Mouse (Mus musculus) left cerebral cortex, postnatal 25 days (tissue): ENCODE data around the gene Zc3hav1. TPM values are rescaled to one million over a fixed set of nuclear protein-coding genes. Genes with fewer than 3 reads are reported as not detected.
"Not testable (repeated sequence)": the region's sequence is repeated elsewhere in the genome, so short reads cannot be mapped to it uniquely, and the experiment has no call there.

ENCODE experiments used
- DNase-seq, 2 experiments: peaks; one replicate each; pipeline ENCODE4 v3.0.0; 2022; ENCODE audit warnings: low spot score in 2 of 2, mixed read lengths in 1 of 2
- intact Hi-C: fragments of 180-260 bp; cut with DNase I; formaldehyde crosslinking; loops from one replicate; pipeline ENCODE4 v1.15.1; 2025
- total RNA-seq, 2 experiments: library from RNA; stranded (reverse); gene quantifications; 2 replicates each; pipeline ENCODE4 v1.2.3; 2021

The Zc3hav1 gene
- total RNA-seq, result 1 to 10 TPM; 2.5 to 2.6 TPM

DNA sequence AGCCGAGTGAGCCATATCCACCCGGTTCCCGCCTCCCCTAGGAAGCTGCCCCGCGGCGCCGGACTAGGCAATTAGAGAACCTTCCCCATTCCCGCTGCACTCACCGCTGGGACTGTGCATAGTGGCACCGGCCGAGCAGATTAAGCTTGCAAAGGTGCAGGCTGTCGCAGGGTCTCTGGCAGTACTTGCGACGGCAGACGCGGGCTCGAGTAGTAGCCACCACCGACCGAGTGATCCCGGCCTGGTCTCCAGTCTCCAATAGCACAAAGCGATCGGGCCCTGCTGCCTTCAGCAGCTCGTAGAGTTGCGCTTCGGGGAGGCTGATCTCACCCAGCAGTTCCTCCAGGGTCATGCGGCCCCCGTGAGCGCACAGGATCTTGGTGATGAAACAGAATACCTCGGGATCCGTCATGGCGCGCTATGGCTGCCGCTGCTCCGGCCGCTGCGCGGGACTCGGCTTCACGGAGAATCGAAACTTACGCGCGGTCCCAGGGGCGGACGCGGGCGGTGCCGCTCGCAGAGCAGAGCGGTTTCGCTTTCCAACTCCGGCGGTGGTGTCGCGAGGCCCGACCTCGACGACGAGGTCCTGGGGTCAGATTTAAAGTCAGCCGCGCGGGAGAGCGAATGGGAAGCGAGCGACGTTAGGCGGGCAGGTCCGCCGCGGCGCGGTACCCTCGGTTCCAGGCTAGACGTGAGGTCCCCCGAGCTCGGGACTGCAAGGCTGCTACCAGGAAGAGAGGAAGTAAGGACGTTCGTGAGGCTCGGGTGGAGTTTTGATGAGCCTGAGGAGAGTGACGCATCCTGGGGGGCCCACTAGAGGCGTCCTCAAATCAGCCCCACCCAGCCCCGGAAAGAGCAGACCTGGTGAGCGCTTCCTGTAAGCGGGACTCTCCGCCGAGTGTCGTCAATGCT is at the start of gene Zc3hav1:
Zc3hav1 (minus strand) TSS at position 793 of the 912 bp plus-strand sequence.
- intact Hi-C loops, result no loop called here
- peak; percentile 11 to 36 for DNase-seq

DNA sequence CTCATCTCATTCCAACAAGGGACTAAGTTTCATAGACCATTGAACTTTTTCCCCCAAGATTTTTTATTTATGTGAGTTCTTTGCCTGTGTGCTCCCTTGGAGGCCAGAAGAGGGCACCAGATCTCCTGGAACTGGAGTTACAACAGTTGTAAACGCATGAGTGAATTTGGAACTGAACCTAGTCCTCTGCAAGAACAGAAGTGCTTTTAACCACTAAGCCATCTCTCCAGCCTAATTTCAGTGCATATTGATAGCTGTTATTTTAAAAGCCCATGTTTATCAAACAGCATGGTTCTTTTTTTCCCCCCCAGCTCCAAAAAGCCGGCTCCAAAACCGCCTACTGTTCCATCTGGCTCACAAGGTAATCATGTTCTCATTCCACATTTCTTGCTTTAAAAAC is 35.3 kb upstream of the Zc3hav1 start:
- intact Hi-C loops, result no loop called here
- peak; percentile 21 to 70 for DNase-seq

DNA sequence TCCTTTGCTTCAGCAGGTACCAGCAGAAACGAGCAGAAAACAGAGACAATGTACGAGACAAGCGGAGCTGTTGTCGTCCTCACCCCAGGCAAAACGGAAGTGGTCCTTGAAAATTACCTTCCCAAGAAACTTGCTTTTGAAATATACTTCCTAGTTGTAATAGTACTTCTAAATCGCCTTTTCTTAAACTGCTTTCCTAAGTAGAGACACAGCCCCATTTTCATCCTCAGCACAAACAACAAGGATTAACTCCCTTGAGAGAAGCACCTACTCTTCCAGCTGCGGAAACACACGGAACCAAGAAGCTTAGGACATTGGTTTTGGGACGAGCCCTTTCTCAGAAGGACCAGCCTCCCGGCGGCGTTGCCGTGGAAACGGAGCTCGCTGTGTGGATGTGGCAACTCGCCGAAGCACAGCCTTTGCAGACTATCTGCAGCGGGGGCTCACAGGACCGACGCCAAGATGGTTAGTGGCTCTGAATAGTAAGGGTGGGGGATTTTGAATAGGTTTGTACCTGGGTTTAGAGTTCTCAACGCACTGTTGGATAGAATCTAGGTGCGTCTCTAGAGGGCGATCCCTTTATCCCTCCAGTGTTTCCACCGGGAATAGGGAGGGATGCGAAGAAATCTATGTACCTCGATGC is 26.8 kb upstream of the Zc3hav1 start, which contains the start of gene Ttc26:
Ttc26 (plus strand) TSS at position 341 of the 643 bp plus-strand sequence.
- intact Hi-C loops, result loop anchor here (5.0 kb wide), 1 partner anchor 119 kb away; no protein-coding TSS in a partner anchor
- peak; percentile 88 to 91 for DNase-seq

DNA sequence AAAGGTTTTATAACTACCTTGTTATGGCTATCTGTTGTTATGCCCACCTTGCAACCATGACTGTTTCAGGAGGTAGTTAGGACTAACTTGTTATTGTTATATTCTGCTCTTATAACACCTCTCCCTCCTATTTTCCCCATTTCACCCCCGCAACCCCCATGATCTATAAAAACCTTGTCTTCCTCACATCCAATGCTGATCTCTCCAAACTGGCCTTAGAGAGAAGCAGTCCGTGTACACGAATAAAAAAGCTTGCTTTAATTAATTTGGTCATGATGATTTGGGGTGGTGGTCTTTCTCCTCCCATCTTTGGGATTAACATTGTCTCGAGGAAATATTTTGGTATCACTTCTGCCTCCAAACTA is 26.3 kb upstream of the Zc3hav1 start:
- no peak for DNase-seq
- intact Hi-C loops, result loop anchor here (5.0 kb wide), 1 partner anchor 118 kb away; no protein-coding TSS in a partner anchor

DNA sequence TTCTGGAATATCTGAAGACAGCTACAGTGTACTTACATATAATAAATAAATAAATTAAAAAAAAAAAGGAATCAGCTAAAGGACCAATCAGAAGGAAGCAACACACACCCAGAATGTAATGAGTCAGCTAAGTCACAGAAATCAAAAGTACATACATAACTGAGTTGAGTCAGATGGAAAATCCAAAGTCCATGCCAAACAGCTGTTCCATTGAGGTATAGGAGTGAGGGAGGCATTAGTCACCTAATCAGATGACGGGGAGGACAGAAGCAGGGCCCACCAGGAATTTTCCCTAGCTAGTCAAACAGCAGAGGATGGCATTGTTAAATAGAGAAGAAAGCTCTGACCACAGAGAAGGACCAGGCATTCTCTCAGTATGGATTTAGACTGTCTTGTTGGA is 19.9 kb upstream of the Zc3hav1 start:
- intact Hi-C loops, result no loop called here
- no peak for DNase-seq

DNA sequence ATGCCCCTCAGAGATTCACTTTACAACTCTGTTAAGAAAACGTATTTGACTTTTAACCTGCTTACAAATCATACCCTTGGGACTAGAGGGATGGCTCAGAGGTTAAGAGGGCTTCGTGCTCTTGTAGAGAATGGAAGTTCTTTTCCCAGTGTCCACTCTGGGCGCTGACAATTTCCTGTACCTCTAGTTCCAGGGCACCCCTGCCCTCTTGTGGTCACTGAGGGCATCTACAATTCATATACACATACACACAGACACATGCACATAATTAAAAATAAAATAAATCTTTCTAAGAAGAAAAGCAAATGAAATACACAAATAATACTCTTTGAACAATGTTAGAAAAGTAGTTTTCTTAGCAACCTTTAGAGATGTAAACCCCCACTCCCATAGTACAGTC is 15.5 kb upstream of the Zc3hav1 start:
- DNase-seq, result no peak
- intact Hi-C loops, result no loop called here

DNA sequence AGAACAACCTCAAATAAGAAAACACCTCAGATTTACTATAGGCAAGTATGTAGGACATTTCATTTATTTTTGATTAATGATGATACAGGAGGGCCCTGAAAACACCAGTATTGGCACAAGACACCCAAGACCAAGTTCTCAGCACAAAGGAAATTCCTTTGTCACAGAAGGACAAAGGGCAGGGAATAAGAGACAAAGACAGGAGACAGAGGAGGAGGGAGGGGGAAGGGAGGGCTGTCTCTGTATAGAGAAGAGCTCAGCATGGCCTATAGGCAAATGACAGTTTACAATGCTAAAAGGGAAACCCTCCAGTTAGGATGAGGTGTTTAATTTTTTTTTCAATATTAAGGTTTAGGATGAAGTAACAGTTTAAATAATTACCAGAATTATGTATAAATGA is 9.7 kb upstream of the Zc3hav1 start:
- DNase-seq, result no peak
- intact Hi-C loops, result no loop called here

DNA sequence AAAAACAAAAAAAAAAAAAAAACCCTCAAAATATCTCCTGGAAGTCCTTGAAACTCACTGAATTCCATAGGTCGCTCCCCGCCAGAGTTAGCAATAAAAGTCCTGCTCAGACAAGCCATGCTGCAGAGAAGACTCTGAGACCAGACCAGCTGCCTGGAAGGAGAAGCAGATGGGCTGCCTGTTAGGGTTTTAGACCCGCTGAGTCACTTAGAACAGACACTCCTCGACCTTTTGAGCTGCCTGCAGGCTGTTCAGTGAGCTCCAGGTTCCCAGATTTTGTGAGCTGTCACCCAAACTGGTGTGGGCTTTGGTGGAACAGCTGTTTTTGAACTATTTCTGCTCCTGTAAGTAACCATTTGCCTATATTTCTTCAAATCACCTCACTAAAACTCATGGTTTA is 9.0 kb upstream of the Zc3hav1 start:
- DNase-seq, result no peak
- intact Hi-C loops, result no loop called here

DNA sequence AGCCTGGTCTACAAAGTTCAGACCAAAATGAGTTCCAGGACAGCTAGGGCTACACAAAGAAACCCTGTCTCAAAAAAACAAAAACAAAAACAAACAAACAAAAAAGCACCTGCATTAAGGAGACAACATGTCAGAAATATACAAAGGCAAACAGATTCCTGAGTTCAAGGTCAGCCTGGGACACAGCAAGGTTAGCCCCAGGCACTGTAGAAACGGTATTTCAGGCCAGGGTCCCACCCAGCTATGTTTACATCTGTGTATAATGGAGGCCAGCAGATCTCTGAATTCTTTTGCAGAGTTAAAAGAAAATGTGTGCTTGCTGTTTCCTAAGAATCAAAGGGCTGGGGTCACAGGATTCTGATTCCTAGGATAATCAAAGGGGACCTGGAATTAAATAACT is 7.5 kb upstream of the Zc3hav1 start:
- no peak for DNase-seq
- intact Hi-C loops, result no loop called here

DNA sequence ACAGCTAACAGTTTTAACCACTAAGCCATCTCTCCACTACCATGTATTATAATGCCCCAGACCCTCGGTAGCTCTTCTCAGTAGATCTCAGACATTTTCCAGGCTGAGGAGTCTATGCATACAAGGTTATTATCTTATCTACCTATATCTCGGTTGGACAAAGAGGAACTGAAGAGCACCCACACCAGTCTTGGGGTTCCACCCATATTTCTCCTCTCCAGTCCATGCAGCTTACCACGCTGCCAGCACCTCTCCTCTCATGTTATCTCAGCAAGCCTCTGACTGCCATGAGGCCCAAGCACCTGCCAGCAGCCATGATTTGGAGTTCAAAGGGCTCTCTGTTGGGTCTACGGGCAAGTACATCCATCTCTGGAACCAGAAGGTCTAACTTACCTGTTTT is 6.7 kb upstream of the Zc3hav1 start:
- intact Hi-C loops, result no loop called here
- no peak for DNase-seq

DNA sequence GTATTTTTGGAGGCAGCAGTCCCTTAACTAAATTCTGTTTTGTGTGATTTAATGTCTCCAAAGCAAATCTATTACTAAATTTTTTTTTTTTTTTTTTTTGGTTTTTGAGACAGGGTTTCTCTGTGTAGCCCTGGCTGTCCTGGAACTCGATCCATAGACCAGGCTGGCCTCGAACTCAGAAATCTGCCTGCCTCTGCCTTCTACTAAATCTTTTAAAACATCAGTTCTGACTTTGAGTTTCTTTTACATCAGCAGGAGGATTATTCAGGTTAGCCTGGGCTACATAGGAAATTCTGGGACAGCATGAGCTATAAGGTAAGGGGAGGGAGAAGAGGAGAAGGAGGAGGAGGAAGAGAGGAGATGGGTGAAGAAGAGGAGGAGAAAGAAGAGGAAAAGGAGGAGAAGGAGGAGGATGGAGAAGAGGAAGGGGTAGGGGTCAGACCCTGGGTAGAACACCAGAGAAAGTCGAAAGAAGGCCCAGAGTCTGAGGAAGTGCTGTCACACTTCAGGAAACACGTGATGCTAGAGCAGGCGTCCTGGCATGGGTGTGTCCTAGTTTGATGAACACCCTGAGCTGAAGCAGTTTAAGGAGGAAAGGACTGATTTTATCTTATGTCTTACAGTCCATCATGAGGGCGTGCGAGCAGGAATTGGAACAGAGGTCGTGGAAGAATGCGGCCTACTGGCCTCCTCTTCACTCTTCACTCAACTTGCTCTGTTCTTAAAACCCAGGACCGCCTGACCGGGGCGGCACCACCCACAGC is 5.5 kb upstream of the Zc3hav1 start:
- DNase-seq, result no peak
- intact Hi-C loops, result no loop called here

DNA sequence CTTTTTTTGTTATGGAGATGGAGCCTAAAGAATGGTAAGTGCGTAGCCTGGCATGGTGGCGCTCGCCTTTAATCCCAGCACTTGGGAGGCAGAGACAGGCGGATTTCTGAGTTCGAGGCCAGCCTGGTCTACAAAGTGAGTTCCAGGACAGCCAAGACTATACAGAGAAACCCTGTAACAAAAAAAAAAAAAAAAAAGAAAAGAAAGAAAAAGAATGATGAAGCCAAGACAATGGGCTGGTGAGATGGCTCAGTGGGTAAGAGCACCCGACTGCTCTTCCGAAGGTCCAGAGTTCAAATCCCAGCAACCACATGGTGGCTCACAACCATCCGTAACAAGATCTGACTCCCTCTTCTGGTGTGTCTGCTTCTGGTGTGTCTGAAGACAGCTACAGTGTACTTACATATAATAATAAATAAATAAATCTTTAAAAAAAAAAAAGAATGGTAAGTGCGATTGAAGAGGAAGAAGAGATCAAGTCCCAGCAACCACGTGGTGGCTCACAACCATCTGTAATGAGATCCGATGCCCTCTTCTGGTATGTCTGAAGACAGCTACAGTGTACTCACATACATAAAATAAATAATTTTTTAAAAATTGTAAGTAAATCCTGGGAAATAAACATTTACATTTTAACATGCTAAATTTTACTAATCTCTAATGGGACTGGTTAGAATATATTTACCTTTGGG is 4.8 kb upstream of the Zc3hav1 start:
- DNase-seq, intact Hi-C loops: not testable (repeated sequence)

DNA sequence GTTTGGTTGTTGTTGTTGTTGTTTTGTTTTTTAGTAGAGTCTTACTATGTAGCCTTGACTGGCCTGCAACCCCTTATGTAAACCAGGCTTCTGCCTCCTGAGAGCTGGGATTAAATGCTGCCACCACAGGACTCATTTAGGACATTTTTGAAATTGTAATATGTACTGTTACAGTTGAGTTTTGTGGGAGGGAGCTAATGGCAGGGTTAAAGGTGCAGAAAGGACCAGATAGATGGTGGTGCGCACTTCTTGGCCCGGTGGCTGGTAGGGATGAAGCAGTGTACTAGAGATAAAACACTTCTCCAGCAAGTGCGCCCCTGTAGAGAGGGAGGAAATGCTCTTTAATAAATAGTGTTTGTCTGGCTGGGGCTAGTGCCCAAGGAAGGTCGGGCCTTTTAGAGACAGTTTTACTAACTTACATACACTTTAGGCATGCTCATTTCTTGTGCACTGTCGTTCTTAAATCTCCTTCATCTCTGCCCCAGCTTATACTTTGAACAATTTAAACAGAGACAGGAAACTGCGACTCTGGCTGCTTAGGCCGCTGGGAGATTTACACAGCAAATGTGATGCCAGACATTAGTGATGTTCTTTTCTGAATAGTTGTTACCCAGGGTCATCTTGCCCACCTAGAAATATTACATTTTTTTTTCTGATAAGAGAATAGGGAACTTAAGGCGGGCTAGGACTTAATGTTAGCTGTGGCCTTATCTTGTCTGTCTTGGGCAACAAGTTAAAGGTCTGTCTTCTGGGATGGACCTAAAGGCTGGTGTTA is 4.0 kb upstream of the Zc3hav1 start:
- intact Hi-C loops, result no loop called here
- no peak for DNase-seq

DNA sequence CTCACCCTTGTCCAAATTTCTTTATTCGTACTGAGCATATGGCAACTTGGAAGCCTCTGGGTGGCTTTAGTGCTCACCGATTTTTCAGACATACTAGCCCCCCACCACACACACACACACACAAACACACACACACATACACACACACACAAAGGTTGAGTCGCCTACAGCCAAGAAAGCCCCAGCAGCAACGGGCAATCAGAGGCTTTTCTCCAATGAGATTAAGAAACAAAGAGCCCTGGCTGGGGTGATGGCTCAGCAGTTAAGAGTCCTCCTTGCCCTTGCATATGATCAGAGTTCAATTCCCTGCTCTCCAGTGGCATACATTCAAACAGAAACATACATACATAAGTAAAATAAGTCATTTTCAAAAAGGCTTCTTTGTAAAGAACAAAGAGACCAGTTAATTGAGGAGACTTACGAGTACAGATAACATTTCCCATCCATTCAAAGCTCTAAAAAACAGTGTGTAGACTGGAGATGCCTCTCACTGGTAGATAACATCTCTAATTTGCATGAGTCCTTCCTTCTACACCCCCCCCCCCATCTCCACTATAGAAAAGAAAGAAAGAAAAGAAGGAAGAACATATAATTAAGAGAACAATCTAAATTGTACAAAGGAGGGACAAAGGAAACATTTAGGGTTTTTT is 3.3 kb upstream of the Zc3hav1 start:
- intact Hi-C loops, result no loop called here
- no peak for DNase-seq

DNA sequence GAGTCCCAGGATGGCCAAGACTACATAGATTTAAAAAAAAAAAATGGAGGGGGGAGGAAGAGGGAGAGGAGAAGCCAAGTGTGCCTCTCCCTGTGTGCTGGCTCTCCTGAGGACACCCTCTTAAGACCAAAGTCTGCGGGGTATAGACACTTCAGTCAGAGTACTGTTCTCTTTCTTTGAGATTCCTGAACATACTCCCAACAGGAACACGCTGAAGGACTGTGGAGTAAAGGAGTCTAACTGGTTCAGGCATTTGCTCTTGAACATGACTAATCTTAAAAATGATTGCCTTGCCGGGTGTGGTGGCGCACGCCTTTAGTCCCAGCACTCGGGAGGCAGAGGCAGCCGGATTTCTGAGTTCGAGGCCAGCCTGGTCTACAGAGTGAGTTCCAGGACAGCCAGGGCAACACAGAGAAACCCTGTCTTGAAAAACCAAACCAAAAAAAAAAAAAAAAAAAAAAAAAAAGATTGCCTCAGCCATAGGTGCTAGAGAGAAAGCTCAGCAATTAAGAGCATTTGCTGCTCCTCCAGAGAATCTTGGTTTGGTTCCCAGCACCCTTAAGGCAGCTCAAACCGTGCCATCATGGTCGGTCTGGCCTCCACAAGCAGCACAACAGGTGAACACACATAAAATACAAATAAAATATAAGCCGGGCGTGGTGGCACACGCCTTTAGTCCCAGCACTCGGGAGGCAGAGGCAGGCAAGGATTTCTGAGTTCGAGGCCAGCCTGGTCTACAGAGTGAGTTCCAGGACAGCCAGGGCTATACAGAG is 2.4 kb upstream of the Zc3hav1 start:
- DNase-seq, intact Hi-C loops: not testable (repeated sequence)

DNA sequence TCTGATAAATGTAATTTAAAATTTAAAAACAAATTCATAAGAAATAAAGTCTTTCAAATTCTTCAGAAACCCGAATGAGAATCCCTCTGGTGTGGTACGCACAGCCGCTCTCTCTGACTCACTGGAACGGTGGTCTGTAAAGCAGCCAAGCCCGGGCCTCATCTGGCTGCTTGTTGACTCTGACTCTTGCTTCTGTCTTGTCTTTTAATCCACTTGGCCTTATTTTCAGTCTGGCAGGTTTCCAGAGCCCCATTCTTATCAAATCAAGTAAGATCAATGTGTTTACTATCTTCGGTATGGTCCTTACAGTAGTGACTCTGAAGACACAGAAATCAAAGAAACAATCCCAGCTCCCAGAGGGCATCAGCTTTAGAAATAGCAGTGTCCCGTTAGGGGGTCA is 1.5 kb upstream of the Zc3hav1 start:
- intact Hi-C loops, result no loop called here
- DNase-seq, result no peak

DNA sequence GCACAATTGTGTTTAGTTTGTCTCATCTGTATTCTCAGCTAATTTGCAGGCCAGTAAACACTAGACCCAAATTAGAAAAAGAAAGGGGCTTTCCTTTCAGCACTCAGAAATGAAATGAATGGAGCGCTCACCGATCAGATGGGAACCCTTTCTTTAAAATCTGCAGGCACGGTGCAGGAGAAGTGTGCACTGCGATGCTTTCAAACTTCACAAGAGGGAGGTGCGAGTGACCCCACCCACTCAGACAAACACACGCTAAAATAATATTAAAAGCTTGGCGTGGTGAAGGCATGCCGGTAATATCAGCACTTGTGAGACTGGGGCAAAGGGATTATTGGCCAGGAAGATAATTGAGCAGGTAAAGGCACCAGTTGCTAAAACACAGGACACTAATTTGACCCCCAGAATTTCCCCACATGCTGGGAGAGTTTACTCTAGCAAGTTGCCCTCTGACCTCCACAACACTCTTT is 986 bp upstream of the Zc3hav1 start:
- no peak for DNase-seq
- intact Hi-C loops, result no loop called here
